Mouse (Mus musculus) testis, adult 2 months (tissue): ENCODE results near the gene Arhgap44. TPM values are rescaled to one million over a fixed set of nuclear protein-coding genes. Genes with fewer than 3 reads are reported as not detected.

Experiments used
- H3K27ac ChIP-seq: fragments of 200-500 bp; 2 replicates; pipeline ENCODE4 v1.5.1; 2012; ENCODE audit warnings: low read depth, low read length; ENCODE audit not compliant: control insufficient read depth, insufficient read depth
- H3K27me3 ChIP-seq: fragments of 200-500 bp; 2 replicates; pipeline ENCODE4 v1.6.1; 2012; ENCODE audit warnings: mild to moderate bottlenecking, low read length, moderate library complexity; ENCODE audit not compliant: control insufficient read depth, insufficient read depth
- H3K36me3 ChIP-seq: fragments of 200-500 bp; 2 replicates; pipeline ENCODE4 v1.6.1; 2012; ENCODE audit warnings: mild to moderate bottlenecking, low read length; ENCODE audit not compliant: control insufficient read depth, insufficient read depth
- H3K4me1 ChIP-seq: fragments of 200-500 bp; 2 replicates; pipeline ENCODE4 v1.6.1; 2012; ENCODE audit warnings: low read length; ENCODE audit not compliant: control insufficient read depth, insufficient read depth
- H3K4me3 ChIP-seq: fragments of 200-500 bp; 2 replicates; pipeline ENCODE4 v1.5.1; 2012; ENCODE audit warnings: low read depth, mild to moderate bottlenecking, low read length, moderate library complexity, mixed read lengths; ENCODE audit not compliant: control insufficient read depth
- CTCF ChIP-seq: fragments of 200-500 bp; IDR thresholded peaks from 2 replicates; pipeline ENCODE4 v1.5.1; 2012; ENCODE audit warnings: low read depth, mild to moderate bottlenecking, inconsistent platforms, low read length, moderate library complexity; ENCODE audit not compliant: control insufficient read depth, insufficient read depth, insufficient replicate concordance
- POLR2A ChIP-seq: fragments of 200-500 bp; IDR thresholded peaks from 2 replicates; pipeline ENCODE4 v1.6.1; 2012; ENCODE audit warnings: low read depth, mild to moderate bottlenecking, inconsistent platforms, low read length, moderate library complexity; ENCODE audit not compliant: control insufficient read depth
- polyA plus RNA-seq: library from polyadenylated mRNA; depleted of rRNA; stranded (reverse); fragments of >200 nt; gene quantifications from 2 replicates; pipeline ENCODE4 v1.2.3, GENCODE M21; 2012

The Arhgap44 gene
- polyA plus RNA-seq, 1 experiment: 8.6 TPM

DNA sequence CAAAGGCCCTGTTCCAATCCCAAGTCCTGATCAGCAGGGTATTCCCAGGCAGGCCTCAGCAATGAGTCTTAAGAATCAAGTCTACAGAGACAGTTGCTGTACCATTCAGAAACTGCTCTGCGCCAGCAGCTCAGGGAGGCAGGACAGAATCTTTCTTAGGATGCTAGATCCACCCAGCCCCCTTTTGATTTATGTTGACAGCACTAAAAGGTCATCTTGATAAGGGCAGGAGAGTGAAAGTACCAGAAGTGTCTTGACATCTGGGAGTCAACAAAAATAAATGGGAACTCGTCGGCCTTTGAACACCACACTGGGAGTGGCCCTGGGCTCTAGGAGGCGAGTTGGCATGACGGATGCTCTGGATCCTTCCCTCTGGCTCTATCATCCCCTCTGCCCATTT is 159.2 kb downstream of the Arhgap44 start:
- H3K36me3 ChIP-seq: peaks cover 5% of the 10 kb centered on the region
- TF ChIP-seq CTCF: no peak
- no peak for TF ChIP-seq POLR2A
- no peak overlapping the region for H3K4me3 ChIP-seq
- H3K27ac ChIP-seq: no peak overlapping the region
- H3K4me1 ChIP-seq: no peaks in the 10 kb centered on the region
- H3K27me3 ChIP-seq: no peaks in the 10 kb centered on the region

- H3K27ac ChIP-seq: no peak overlapping the region
- TF ChIP-seq CTCF: no peak
- TF ChIP-seq POLR2A: no peak
- H3K4me3 ChIP-seq: no peak overlapping the region
- H3K36me3 ChIP-seq: peaks cover 9% of the 10 kb centered on the region
- no peaks in the 10 kb centered on the region for H3K27me3 ChIP-seq
- H3K4me1 ChIP-seq: no peaks in the 10 kb centered on the region
These were observed 161.0 kb downstream of the Arhgap44 start for GRCm38 (mm10) chr11:65001729-65002128.

DNA sequence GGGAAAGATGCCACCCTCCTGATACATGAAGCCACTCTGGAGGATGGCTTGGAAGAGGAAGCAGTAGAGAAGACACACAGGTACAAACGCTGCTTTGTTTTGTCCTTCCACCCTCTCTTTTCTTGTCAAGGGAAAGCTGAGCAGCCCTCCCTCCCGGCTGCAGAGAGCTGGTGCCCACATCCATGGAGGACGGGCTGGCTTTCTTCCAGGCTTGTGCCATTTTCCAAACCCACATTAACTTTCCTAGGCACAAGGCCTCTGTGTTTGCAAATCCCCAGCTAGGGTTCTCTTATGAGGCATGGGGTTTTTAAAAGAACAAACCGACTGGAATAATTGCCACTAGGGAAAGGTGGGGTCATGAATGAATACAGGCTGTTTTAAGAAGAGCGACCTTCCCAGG is 163.1 kb downstream of the Arhgap44 start:
- TF ChIP-seq CTCF (no peak), POLR2A (no peak)

GRCm38 (mm10) chr11:64998439-64998838 is 164.3 kb downstream of the Arhgap44 start:
- Histone ChIP-seq H3K27ac (no peak overlapping the region), H3K36me3 (peaks cover 9% of the 10 kb centered on the region), H3K27me3 (no peaks in the 10 kb centered on the region), H3K4me3 (no peak overlapping the region), H3K4me1 (no peaks in the 10 kb centered on the region)
- TF ChIP-seq CTCF (no peak), POLR2A (no peak)

More for the DNA sequence above, 163.1 kb downstream of the Arhgap44 start:
- H3K27ac ChIP-seq: no peak overlapping the region
- H3K4me1 ChIP-seq: no peaks in the 10 kb centered on the region
- H3K4me3 ChIP-seq: no peak overlapping the region
- H3K36me3 ChIP-seq: peaks cover 9% of the 10 kb centered on the region
- H3K27me3 ChIP-seq: no peaks in the 10 kb centered on the region

- Histone ChIP-seq H3K27ac (no peak overlapping the region), H3K36me3 (peaks cover 15% of the 10 kb centered on the region), H3K4me3 (no peak overlapping the region), H3K4me1 (no peaks in the 10 kb centered on the region), H3K27me3 (no peaks in the 10 kb centered on the region)
- TF ChIP-seq CTCF (no peak), POLR2A (no peak)
These were observed 174.2 kb downstream of the Arhgap44 start for GRCm38 (mm10) chr11:64988556-64988955.

- H3K4me1 ChIP-seq: no peaks in the 10 kb centered on the region
- no peaks in the 10 kb centered on the region for H3K27me3 ChIP-seq
- peaks cover 3% of the 10 kb centered on the region for H3K36me3 ChIP-seq
- peak overlapping the region; percentile 94 for H3K4me3 ChIP-seq
- H3K27ac ChIP-seq: no peak overlapping the region
- TF ChIP-seq CTCF (no peak), POLR2A (no peak)
These were observed 183.3 kb downstream of the Arhgap44 start for GRCm38 (mm10) chr11:64979489-64979845.

- H3K27ac ChIP-seq: no peak within 1 kb of the TSS
- H3K4me3 ChIP-seq: peak within 1 kb of the TSS; percentile 94
- H3K36me3 ChIP-seq: peaks cover 2% of the 10 kb centered on the region; the same call in 1 of the 2 replicates
- TF ChIP-seq POLR2A (peak; percentile 92), CTCF (no peak)
- H3K4me1 ChIP-seq: no peaks in the 10 kb centered on the region
- H3K27me3 ChIP-seq: no peaks in the 10 kb centered on the region
These were observed 183.9 kb downstream of the Arhgap44 start, which contains the start of gene Elac2 for GRCm38 (mm10) chr11:64978720-64979488. Elac2 (plus strand) TSS chr11:64979038.

- H3K27ac ChIP-seq: no peak overlapping the region
- no peak for TF ChIP-seq POLR2A
- no peak for TF ChIP-seq CTCF
These were observed 190.3 kb downstream of the Arhgap44 start for GRCm38 (mm10) chr11:64972418-64972817.

More at GRCm38 (mm10) chr11:64972418-64972817, 190.3 kb downstream of the Arhgap44 start:
- H3K4me3 ChIP-seq: no peak overlapping the region
- H3K36me3 ChIP-seq: no peaks in the 10 kb centered on the region
- no peaks in the 10 kb centered on the region for H3K4me1 ChIP-seq
- H3K27me3 ChIP-seq: no peaks in the 10 kb centered on the region
